Mouse (Mus musculus) limb, embryonic 14.5 days (tissue): ENCODE data around the gene Zbtb22. TPM values are rescaled to one million over a fixed set of nuclear protein-coding genes. Genes with fewer than 3 reads are reported as not detected.

Experiments used
- ATAC-seq: fragments of 200-750 bp; cut with Nextera tagmentation; 2 replicates; pipeline ENCODE4 v1.8.0; 2017; ENCODE audit warnings: low read depth, moderate number of reproducible peaks, moderate TSS enrichment; ENCODE audit not compliant: low FRiP score
- DNase-seq: peaks from one replicate; pipeline ENCODE4 v3.0.0-alpha.2; 2015; ENCODE audit warnings: low spot score
- H3K27ac ChIP-seq: fragments of 300-500 bp; sonication (generic); replicated peaks from 2 replicates; pipeline ENCODE4 v1.5.1; 2014; ENCODE audit warnings: low read depth, mild to moderate bottlenecking, low read length, moderate library complexity, mixed read lengths
- H3K27me3 ChIP-seq: fragments of 300-500 bp; sonication (generic); 2 replicates; pipeline ENCODE4 v1.6.1; 2014; ENCODE audit warnings: low read length, mixed read lengths; ENCODE audit not compliant: control insufficient read depth, insufficient read depth
- H3K36me3 ChIP-seq: fragments of 300-500 bp; sonication (generic); 2 replicates; pipeline ENCODE4 v1.6.1; 2014; ENCODE audit warnings: mild to moderate bottlenecking, low read length, moderate library complexity, mixed read lengths; ENCODE audit not compliant: control insufficient read depth, insufficient read depth
- H3K4me1 ChIP-seq: fragments of 300-500 bp; sonication (generic); 2 replicates; pipeline ENCODE4 v1.6.1; 2014; ENCODE audit warnings: antibody characterized with exemption, low read length, mixed read lengths; ENCODE audit not compliant: control insufficient read depth, insufficient read depth
- H3K4me2 ChIP-seq: fragments of 300-500 bp; sonication (generic); replicated peaks from 2 replicates; pipeline ENCODE4 v1.6.1; 2014; ENCODE audit warnings: low read depth, mild to moderate bottlenecking, low read length, moderate library complexity; ENCODE audit not compliant: severe bottlenecking
- H3K4me3 ChIP-seq: fragments of 300-500 bp; sonication (generic); replicated peaks from 2 replicates; pipeline ENCODE4 v1.5.1; 2014; ENCODE audit warnings: low read length
- H3K9ac ChIP-seq: fragments of 300-500 bp; sonication (generic); 2 replicates; pipeline ENCODE4 v1.6.1; 2014; ENCODE audit warnings: mild to moderate bottlenecking, low read depth, low read length, moderate library complexity; ENCODE audit not compliant: severe bottlenecking
- H3K9me3 ChIP-seq: fragments of 300-500 bp; sonication (generic); 2 replicates; pipeline ENCODE4 v1.6.1; 2016; ENCODE audit warnings: low read length; ENCODE audit not compliant: control insufficient read depth
- POLR2A ChIP-seq: fragments of 200-500 bp; IDR thresholded peaks from 2 replicates; pipeline ENCODE4 v1.8.0; 2012; ENCODE audit warnings: inconsistent platforms, mild to moderate bottlenecking, moderate library complexity, borderline replicate concordance; ENCODE audit not compliant: insufficient read depth, insufficient read length; ENCODE audit errors: extremely low read depth
- WGBS: fragments of 180-500 bp; shearing (Covaris S2); extraction: QIAGEN DNeasy Blood & Tissue Kit; methylation state at CpG from one replicate; pipeline ENCODE4 v1.1.7; 2014; 5-methylcytosine and 5-hydroxymethylcytosine counted together
- polyA plus RNA-seq, 2 experiments: library from polyadenylated mRNA; depleted of rRNA in 1 of 2; stranded (reverse) in 1 of 2; unstranded in 1 of 2; fragments of >200 nt; fragmentation: Nextera tagmentation in 1 of 2; extraction: Ambion mirVana in 1 of 2; gene quantifications; 2 replicates each; pipeline versions ENCODE4 v1.2.1 to v1.2.3; 2012 to 2014

Zbtb22 gene
- polyA plus RNA-seq, 2 experiments, result 10.8 to 27.9 TPM

DNA sequence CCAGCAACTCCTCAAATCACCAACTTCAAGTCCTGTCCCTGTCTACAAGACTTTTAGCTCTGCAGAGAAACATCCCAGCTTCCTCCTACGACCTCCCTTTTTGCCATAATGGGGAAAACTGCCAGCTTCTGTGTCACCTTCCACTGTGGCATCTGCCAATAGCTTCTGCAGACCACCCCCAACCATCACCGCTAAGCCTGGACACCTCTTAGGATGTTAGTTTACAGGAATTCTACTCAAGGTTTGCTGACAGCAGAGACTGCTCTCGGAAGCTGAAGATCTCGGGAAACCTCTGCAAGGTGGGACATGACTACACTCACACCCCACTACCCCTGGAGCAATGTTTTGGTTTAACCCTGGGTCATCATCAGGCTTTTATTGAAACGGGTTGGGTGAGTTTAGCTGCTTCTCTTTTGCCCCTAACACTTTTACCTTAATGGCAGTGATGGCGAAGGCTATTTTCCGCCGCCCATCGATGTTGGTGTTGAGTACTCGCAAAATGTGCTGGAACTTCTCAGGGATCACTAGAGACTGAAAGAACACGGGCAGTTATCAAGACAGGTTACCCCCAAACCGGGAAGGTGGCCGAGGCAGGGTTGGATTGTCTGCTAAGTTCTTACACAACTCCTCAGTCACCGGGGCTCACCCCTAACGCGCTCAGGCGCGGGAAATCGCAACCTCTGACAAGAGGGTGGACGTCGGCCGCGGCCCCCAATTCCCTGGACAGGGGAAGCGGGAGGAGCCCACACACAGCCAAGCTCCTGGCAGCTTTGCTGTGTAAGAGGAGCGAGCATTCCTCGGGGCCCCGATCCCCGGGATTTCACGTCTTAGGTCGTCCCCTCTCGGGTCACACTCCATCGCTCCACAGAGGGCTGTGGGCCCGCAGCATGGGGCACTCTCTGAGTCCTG lies 39.2 kb downstream of the Zbtb22 start:
- 1% methylated on average over 33 of the region's 33 CpGs for WGBS
- Histone ChIP-seq H3K4me3 (peak overlapping the region; percentile 95), H3K9me3 (no peaks in the 10 kb centered on the region), H3K36me3 (peaks cover 60% of the 10 kb centered on the region), H3K9ac (peak overlapping the region; percentile 96), H3K4me2 (peak overlapping the region; percentile 99), H3K27ac (peak overlapping the region; percentile 91), H3K27me3 (no peaks in the 10 kb centered on the region), H3K4me1 (peaks cover 38% of the 10 kb centered on the region)
- TF ChIP-seq POLR2A, result no peak
- DNase-seq, result no peak
- peak; percentile 7 for ATAC-seq

DNA sequence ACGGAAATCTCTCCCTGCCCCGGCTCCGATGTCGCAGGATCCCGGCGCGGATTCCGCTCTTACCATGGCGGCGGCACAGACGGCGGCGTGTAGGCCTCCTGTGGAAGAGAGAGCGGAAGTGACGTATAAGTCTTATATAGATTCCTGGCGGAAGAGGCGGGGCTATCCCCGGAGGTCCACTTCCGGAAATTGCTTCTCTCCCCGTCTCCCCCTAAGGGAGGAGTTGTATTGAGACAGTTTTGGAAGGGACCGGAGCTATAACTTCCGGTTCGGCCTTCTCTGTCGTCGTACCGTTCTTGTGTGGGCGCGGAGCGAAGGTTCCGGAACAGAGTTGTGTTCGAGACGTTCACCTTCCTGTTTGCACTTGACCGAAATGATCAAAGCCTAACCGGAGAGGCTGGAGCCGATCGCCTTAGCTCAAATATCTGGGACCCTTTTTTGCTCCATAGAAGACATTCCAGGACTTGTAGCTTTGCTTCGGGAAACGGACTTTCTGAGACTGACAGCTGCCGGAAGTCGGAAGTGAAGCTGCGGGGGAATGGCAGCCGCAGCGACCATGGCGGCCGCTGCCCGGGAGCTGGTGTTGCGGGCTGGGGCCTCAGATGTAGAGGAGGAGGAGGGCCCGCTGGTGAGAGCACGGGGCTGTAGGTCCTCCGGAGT lies 40.0 kb downstream of the Zbtb22 start, which contains the start of the genes Vps52 and Rps18:
Gene Vps52, plus strand, starts transcription at position 258 of the 660 bp plus-strand sequence.
Gene Rps18, minus strand, starts transcription at position 447 of the 660 bp plus-strand sequence.
- peak within 1 kb of the TSS; percentile 95 for H3K4me3 ChIP-seq
- no peaks in the 10 kb centered on the region for H3K27me3 ChIP-seq
- peak within 1 kb of the TSS; percentile 99 for H3K4me2 ChIP-seq
- DNase-seq, result peak; percentile 99
- peak; percentile 88 for ATAC-seq
- H3K27ac ChIP-seq, result peak within 1 kb of the TSS; percentile 91
- H3K9me3 ChIP-seq, result no peaks in the 10 kb centered on the region
- H3K4me1 ChIP-seq, result peaks cover 33% of the 10 kb centered on the region
- peak; percentile 98; the same call in 1 of the 2 replicates for TF ChIP-seq POLR2A
- peak within 1 kb of the TSS; percentile 96 for H3K9ac ChIP-seq
- WGBS, result under 1% methylated on average over 48 of the region's 50 CpGs
- peaks cover 59% of the 10 kb centered on the region for H3K36me3 ChIP-seq

DNA sequence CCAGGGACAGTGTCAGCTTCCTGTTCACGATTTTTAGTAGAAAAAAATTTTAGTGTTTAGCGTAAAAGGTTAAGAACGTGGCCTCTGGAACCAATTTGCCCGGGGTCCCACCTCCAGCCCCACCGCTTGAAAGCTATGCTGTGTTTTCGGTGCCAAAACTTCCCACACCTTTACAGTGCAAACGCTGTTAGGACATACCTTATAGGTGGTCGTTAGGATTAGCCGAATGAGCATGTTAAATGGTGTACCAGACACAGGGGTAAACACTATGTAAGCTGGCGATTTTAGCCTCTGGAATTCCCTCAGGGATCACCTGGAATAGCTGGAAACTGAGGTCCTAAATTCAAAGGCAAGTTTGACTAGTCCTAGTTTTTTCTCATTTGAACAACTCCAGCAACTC lies 40.6 kb downstream of the Zbtb22 start:
- WGBS, result 5% methylated on average over 10 of the region's 10 CpGs
- ATAC-seq (no peak), DNase-seq (no peak)
- Histone ChIP-seq H3K36me3 (peaks cover 59% of the 10 kb centered on the region), H3K27me3 (no peaks in the 10 kb centered on the region), H3K9ac (peak overlapping the region; percentile 66), H3K4me3 (peak overlapping the region; percentile 95), H3K4me2 (peak overlapping the region; percentile 74), H3K27ac (peak overlapping the region; percentile 80; the same call in 1 of the 2 replicates), H3K4me1 (peaks cover 33% of the 10 kb centered on the region), H3K9me3 (no peaks in the 10 kb centered on the region)
- no peak for TF ChIP-seq POLR2A

DNA sequence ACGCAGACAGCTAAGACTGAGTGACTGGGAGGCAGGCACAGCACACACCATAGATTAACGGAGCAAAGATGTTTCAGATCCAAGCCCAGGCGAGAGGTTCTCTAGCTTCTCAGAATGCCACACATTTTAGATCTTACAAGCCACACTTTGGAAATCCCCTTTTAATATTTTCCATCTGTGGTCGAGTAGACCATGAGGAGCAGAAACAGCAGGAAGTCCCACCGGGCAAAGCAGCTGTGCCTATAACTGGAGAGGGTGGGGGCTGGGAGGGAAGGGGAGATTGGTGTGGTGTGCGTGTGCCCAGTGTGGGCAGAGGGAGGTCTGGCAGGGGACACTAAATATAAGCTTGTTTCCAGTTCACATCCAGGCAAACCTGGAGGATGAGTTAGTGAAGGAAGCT lies 41.8 kb downstream of the Zbtb22 start:
- no peak overlapping the region for H3K9ac ChIP-seq
- no peak overlapping the region for H3K4me2 ChIP-seq
- no peak for DNase-seq
- no peak for ATAC-seq
- H3K4me1 ChIP-seq, result peaks cover 24% of the 10 kb centered on the region
- peaks cover 56% of the 10 kb centered on the region for H3K36me3 ChIP-seq
- no peaks in the 10 kb centered on the region for H3K27me3 ChIP-seq
- no peak overlapping the region for H3K27ac ChIP-seq
- no peak for TF ChIP-seq POLR2A
- H3K4me3 ChIP-seq, result no peak overlapping the region
- no peaks in the 10 kb centered on the region for H3K9me3 ChIP-seq
- WGBS, result 52% methylated on average over 6 of the region's 6 CpGs

DNA sequence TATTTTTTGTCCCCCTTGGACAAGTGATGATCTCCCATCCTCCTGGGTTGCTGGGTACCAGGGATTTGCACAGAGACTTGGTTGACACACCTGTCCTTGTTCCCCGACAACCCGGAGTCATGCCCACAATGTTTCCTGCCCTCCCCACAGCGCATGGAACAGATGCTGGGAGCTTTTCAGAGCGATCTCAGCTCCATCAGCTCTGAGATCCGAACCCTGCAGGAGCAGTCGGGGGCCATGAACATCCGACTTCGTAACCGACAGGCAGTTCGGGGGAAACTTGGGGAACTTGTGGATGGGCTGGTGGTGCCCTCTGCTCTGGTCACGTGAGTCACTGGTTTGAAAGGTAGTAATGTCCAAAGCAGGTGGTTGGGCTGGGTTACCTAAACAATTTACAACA lies 42.7 kb downstream of the Zbtb22 start:
- WGBS, result 94% methylated on average over 11 of the region's 11 CpGs
- DNase-seq (no peak), ATAC-seq (no peak)
- TF ChIP-seq POLR2A, result no peak
- Histone ChIP-seq H3K4me1 (peaks cover 17% of the 10 kb centered on the region), H3K4me3 (no peak overlapping the region), H3K9me3 (no peaks in the 10 kb centered on the region), H3K4me2 (no peak overlapping the region), H3K36me3 (peaks cover 56% of the 10 kb centered on the region), H3K9ac (no peak overlapping the region), H3K27me3 (no peaks in the 10 kb centered on the region), H3K27ac (no peak overlapping the region)
